Mouse (Mus musculus) liver, embryonic 14.5 days (tissue): ENCODE data around the gene Runx2.

Source experiments
- CTCF ChIP-seq: IDR thresholded peaks from 2 replicates; pipeline ENCODE4 v1.5.1; 2016; ENCODE audit warnings: antibody characterized with exemption, low read depth, control low read depth
- EP300 ChIP-seq: IDR thresholded peaks from 2 replicates; pipeline ENCODE4 v1.6.1; 2016; ENCODE audit warnings: antibody characterized with exemption, low read depth

DNA sequence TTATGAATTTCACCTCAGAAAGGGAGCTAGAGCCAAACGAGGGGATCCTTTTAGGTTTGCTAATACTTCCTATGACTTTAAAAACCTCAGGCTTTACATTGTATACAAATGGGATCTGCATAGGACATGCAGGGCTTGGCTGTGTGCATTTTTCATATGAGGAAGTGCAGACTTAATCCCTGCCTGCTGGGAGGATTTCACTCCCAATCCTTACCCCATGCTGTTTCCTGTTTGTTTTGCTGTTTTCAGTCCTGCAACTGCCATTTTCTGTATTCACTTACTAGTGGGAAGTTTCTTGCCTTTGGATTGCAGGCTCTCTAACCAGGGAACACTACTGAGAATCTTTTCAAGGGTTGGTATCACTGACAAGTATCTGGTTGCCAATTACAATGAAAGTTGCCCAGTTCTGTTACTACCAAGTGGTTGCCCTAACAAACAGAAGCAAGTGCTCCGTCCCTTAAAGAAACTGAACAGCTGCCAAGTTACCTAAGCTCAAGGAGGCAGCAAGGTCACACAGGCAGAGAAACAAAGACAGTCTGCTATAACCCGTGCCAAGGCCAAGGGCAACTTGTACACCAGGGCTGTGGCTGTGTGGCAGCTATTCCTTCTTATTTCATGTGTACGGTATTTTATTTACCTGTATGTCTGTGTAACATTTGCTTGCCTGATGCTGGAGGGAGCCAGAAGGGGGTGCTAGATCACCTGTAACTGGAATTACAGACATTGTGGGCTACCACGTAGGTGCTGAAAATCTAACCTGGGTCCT, 25.4 kb downstream of the Runx2 start:
- TF ChIP-seq EP300: no peak
- TF ChIP-seq CTCF: peak; percentile 33
